Mouse (Mus musculus): ENCODE results near the gene Rap1gap2.
A peak's percentile ranks its signal among the peaks of the same experiment; 100 is the strongest.

The Rap1gap2 gene

GRCm38 (mm10) chr11:74574768-74575434 is 35.8 kb downstream of the Rap1gap2 start:
- DNase-seq (ENCODE audit: low spot score in 2 of 2), result no peak

- DNase-seq (ENCODE audit: low spot score in 2 of 2), result peak; percentile 41 to 54
Observed at GRCm38 (mm10) chr11:74572459-74573061, 38.2 kb downstream of the Rap1gap2 start.

- no peak for DNase-seq (ENCODE audit: low spot score in 2 of 2)
Observed at GRCm38 (mm10) chr11:74569735-74570134, 41.0 kb downstream of the Rap1gap2 start.

GRCm38 (mm10) chr11:74568463-74568862 is 42.3 kb downstream of the Rap1gap2 start:
- no peak for DNase-seq (ENCODE audit: low spot score in 2 of 2)

GRCm38 (mm10) chr11:74568004-74568403 is 42.7 kb downstream of the Rap1gap2 start:
- no peak for DNase-seq (ENCODE audit: low spot score in 2 of 2)

GRCm38 (mm10) chr11:74566326-74566874 is 44.3 kb downstream of the Rap1gap2 start:
- no peak for DNase-seq (ENCODE audit: low spot score in 2 of 2)

GRCm38 (mm10) chr11:74561392-74561791 is 49.3 kb downstream of the Rap1gap2 start:
- no peak for DNase-seq (ENCODE audit: low spot score in 2 of 2)

GRCm38 (mm10) chr11:74560600-74561227 is 50.0 kb downstream of the Rap1gap2 start:
- DNase-seq (ENCODE audit: low spot score in 2 of 2), result no peak

GRCm38 (mm10) chr11:74559793-74560433 is 50.8 kb downstream of the Rap1gap2 start:
- DNase-seq (ENCODE audit: low spot score in 2 of 2), result no peak

GRCm38 (mm10) chr11:74558933-74559332 is 51.8 kb downstream of the Rap1gap2 start:
- DNase-seq (ENCODE audit: low spot score in 2 of 2), result no peak

- DNase-seq (ENCODE audit: low spot score in 2 of 2), result no peak
Observed at GRCm38 (mm10) chr11:74557456-74558230, 53.1 kb downstream of the Rap1gap2 start.

GRCm38 (mm10) chr11:74555716-74556374 is 54.9 kb downstream of the Rap1gap2 start:
- DNase-seq (ENCODE audit: low spot score in 2 of 2), result peak; percentile 42

GRCm38 (mm10) chr11:74554683-74555341 is 55.9 kb downstream of the Rap1gap2 start:
- no peak for DNase-seq (ENCODE audit: low spot score in 2 of 2)

- no peak for DNase-seq (ENCODE audit: low spot score in 2 of 2)
Observed at GRCm38 (mm10) chr11:74551568-74551967, 59.1 kb downstream of the Rap1gap2 start.

- DNase-seq (ENCODE audit: low spot score in 2 of 2), result no peak
Observed at GRCm38 (mm10) chr11:74550615-74551102, 60.1 kb downstream of the Rap1gap2 start.

- no peak for DNase-seq (ENCODE audit: low spot score in 2 of 2)
Observed at GRCm38 (mm10) chr11:74548781-74549382, 61.8 kb downstream of the Rap1gap2 start.

- DNase-seq (ENCODE audit: low spot score in 2 of 2), result peak; percentile 23 to 36
Observed at GRCm38 (mm10) chr11:74546933-74547694, 63.6 kb downstream of the Rap1gap2 start.

- peak in 1 of 2 experiments; percentile 47 for DNase-seq (ENCODE audit: low spot score in 2 of 2)
Observed at GRCm38 (mm10) chr11:74546165-74546564, 64.5 kb downstream of the Rap1gap2 start.

- no peak for DNase-seq (ENCODE audit: low spot score in 2 of 2)
Observed at GRCm38 (mm10) chr11:74545560-74545959, 65.2 kb downstream of the Rap1gap2 start.
